Mouse (Mus musculus): ENCODE measurements around the gene Gm20896. TPM values are rescaled to one million over a fixed set of nuclear protein-coding genes. Genes with fewer than 3 reads are reported as not detected.
"Not testable (repeated sequence)": the region's sequence is repeated elsewhere in the genome, so short reads cannot be mapped to it uniquely, and the experiment has no call there.

The Gm20896 gene
- polyA plus RNA-seq (2015; fragmentation: Nextera tagmentation; extraction: Ambion mirVana) = not detected in 2 replicates

DNA sequence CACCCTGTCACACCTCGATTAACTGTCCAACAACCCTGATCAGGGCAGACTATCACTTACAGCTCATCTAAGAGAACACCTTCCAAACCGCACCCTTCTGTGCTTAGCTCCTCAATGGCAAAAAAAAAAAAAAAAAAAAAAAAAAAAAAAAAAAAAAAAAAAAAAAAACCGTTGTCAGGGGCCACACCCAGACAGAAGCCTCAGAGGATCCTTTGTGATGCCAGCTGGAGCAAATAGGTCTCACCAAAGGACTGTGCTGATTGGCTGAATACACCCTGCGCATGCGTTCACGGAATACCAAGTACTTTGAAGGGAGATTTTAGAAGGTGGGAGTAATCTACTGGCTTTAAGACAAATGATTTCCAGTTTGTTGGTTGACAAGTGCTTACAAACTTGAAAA, at the start of gene Gm20896:
TSS of gene Gm20896 (minus strand) at position 101 of the 400 bp plus-strand sequence.
- not testable (repeated sequence) for ATAC-seq (ENCODE audit: low read depth); H3K4me2 ChIP-seq; H3K9ac ChIP-seq; H3K4me3 ChIP-seq (replicated peaks); H3K9me3 ChIP-seq (replicated peaks); H3K27me3 ChIP-seq; H3K36me3 ChIP-seq; H3K4me1 ChIP-seq (replicated peaks); H3K27ac ChIP-seq; DNase-seq
- 80% methylated on average over 1 of the region's 6 CpGs for WGBS (ENCODE audit: insufficient replicate concordance)

Measured in liver, embryonic 13.5 days (tissue).